Mouse (Mus musculus) erythroblast, embryonic 14.5 days (primary cell): Measurements from ENCODE around the gene Olfr221. TPM values are rescaled to one million over a fixed set of nuclear protein-coding genes. Genes with fewer than 3 reads are reported as not detected.

Source experiments
- H3K27me3 ChIP-seq: 2 replicates; pipeline ENCODE4 v1.6.1; 2012; ENCODE audit warnings: inconsistent platforms; ENCODE audit not compliant: control insufficient read depth
- H3K36me3 ChIP-seq: 2 replicates; pipeline ENCODE4 v1.6.1; 2012; ENCODE audit warnings: mild to moderate bottlenecking, inconsistent platforms; ENCODE audit not compliant: control insufficient read depth
- H3K4me1 ChIP-seq: 2 replicates; pipeline ENCODE4 v1.6.1; 2012; ENCODE audit warnings: inconsistent platforms; ENCODE audit not compliant: control insufficient read depth
- H3K4me3 ChIP-seq: replicated peaks from 2 replicates; pipeline ENCODE3; 2012; ENCODE audit warnings: moderate library complexity, mild to moderate bottlenecking, inconsistent platforms
- H3K9me3 ChIP-seq: 2 replicates; pipeline ENCODE4 v1.6.1; 2012; ENCODE audit warnings: low read length, inconsistent platforms, mixed read lengths; ENCODE audit not compliant: control insufficient read depth
- GATA1 ChIP-seq: IDR thresholded peaks from 2 replicates; pipeline ENCODE4 v1.6.1; 2012; ENCODE audit warnings: low read length, inconsistent platforms, mixed read lengths
- TAL1 ChIP-seq: IDR thresholded peaks from 3 replicates; pipeline ENCODE4 v1.6.1; 2012; ENCODE audit warnings: low read length, inconsistent platforms, mixed read lengths
- polyA plus RNA-seq: library from polyadenylated mRNA; stranded (reverse); fragments of >175 nt; gene quantifications from 2 replicates; pipeline ENCODE4 v1.2.3, GENCODE M21; 2012

The Olfr221 gene
- polyA plus RNA-seq, 1 experiment = not detected

- H3K27me3 ChIP-seq = no peaks in the 10 kb centered on the region
- TF ChIP-seq TAL1 = no peak
- TF ChIP-seq GATA1 = no peak
- H3K36me3 ChIP-seq = peaks cover 73% of the 10 kb centered on the region
- H3K9me3 ChIP-seq = no peaks in the 10 kb centered on the region
- peaks cover 19% of the 10 kb centered on the region for H3K4me1 ChIP-seq
- no peak overlapping the region for H3K4me3 ChIP-seq
These were observed 45.9 kb downstream of the Olfr221 start for GRCm38 (mm10) chr14:51996231-51996841.

DNA sequence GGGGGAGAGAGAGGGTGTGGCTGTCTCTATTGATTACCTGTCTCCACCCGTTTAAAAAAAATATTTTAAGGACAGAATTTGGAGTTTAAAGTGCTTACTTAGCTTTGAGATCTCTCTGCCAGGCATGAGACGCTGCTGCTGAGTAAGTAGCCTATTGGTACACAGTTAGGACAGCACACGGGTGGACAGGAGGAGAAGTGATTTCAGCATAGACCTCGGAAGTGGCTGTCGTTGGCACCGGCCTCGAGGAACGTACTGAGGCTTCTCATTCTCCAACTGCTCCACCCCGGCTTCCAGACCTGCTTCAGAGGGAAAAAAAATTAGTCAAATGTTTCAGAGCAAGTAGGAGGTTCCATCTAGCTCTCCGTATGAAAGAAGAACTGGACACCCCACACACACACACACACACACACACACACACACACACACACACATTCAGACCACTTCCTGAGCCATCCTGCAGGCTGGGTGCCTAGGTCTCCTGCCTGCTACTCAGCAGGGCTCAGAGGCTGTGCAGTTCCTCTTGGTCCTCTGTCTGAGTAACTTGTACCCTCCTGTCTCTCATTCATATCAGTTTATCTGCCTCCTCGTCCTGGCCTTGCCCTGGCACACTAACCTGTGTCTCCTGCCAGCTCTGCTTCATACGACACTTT lies 46.9 kb downstream of the Olfr221 start:
- TF ChIP-seq GATA1 (no peak), TAL1 (no peak)
- peaks cover 77% of the 10 kb centered on the region for H3K36me3 ChIP-seq
- no peaks in the 10 kb centered on the region for H3K27me3 ChIP-seq
- H3K4me3 ChIP-seq = no peak overlapping the region
- H3K4me1 ChIP-seq = peaks cover 19% of the 10 kb centered on the region
- no peaks in the 10 kb centered on the region for H3K9me3 ChIP-seq

- H3K4me3 ChIP-seq = no peak overlapping the region
These were observed 47.8 kb downstream of the Olfr221 start for GRCm38 (mm10) chr14:51994453-51994852.

GRCm38 (mm10) chr14:51989461-51989970 lies 52.7 kb downstream of the Olfr221 start:
- Histone ChIP-seq H3K36me3 (peaks cover 58% of the 10 kb centered on the region), H3K4me3 (no peak overlapping the region), H3K9me3 (no peaks in the 10 kb centered on the region), H3K27me3 (no peaks in the 10 kb centered on the region), H3K4me1 (peaks cover 51% of the 10 kb centered on the region)
- TF ChIP-seq GATA1 (no peak), TAL1 (no peak)

More at GRCm38 (mm10) chr14:51994453-51994852, 47.8 kb downstream of the Olfr221 start:
- TF ChIP-seq TAL1 (no peak), GATA1 (no peak)
- no peaks in the 10 kb centered on the region for H3K27me3 ChIP-seq
- H3K4me1 ChIP-seq = peaks cover 21% of the 10 kb centered on the region
- H3K36me3 ChIP-seq = peaks cover 78% of the 10 kb centered on the region
- H3K9me3 ChIP-seq = no peaks in the 10 kb centered on the region

DNA sequence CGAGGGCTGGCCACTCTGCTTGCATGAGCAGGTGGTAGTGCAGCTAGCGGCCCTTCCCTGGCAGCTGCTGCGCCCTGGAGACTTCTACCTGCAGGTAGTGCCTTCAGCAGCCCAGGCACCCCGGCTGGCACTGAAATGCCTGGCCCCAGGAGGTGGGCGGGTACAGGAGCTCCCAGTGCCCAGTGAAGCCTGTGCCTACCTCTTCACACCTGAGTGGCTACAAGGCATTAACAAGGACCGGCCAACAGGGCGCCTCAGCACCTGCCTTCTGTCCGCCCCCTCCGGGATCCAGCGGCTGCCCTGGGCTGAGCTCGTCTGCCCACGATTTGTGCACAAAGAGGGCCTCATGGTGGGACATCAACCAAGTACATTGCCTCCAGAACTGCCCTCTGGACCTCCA lies 53.5 kb downstream of the Olfr221 start:
- peaks cover 52% of the 10 kb centered on the region for H3K36me3 ChIP-seq
- H3K27me3 ChIP-seq = peaks cover 6% of the 10 kb centered on the region
- TF ChIP-seq TAL1 = no peak
- TF ChIP-seq GATA1 = no peak
- H3K4me3 ChIP-seq = no peak overlapping the region
- peaks cover 53% of the 10 kb centered on the region for H3K4me1 ChIP-seq
- H3K9me3 ChIP-seq = no peaks in the 10 kb centered on the region

- no peak for TF ChIP-seq GATA1
- no peak for TF ChIP-seq TAL1
- peaks cover 57% of the 10 kb centered on the region for H3K4me1 ChIP-seq
- H3K27me3 ChIP-seq = peaks cover 6% of the 10 kb centered on the region
- H3K36me3 ChIP-seq = peaks cover 45% of the 10 kb centered on the region
- H3K4me3 ChIP-seq = peak overlapping the region; percentile 10
- no peaks in the 10 kb centered on the region for H3K9me3 ChIP-seq
These were observed 55.1 kb downstream of the Olfr221 start for GRCm38 (mm10) chr14:51987177-51987576.

DNA sequence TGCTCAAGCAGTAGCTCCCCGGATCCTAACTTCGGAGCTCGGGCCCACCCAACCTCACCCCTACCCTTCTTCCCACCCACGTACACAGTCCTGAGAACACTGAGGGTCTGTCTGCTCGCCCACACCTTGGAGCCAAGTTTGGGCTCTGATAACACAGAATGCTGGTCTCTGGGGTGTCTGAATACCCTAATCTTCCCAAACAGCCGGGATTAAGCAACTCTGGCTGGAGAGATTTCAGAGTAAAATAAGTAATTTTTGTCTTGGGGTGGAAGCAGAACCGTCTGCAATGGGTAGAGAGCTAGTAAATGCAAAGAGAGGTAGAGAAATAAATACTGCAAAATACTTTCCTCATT lies 56.1 kb downstream of the Olfr221 start:
- no peaks in the 10 kb centered on the region for H3K9me3 ChIP-seq
- H3K27me3 ChIP-seq = peaks cover 6% of the 10 kb centered on the region
- H3K4me3 ChIP-seq = peak overlapping the region; percentile 75
- no peak for TF ChIP-seq TAL1
- TF ChIP-seq GATA1 = no peak
- H3K4me1 ChIP-seq = peaks cover 57% of the 10 kb centered on the region
- H3K36me3 ChIP-seq = peaks cover 34% of the 10 kb centered on the region

DNA sequence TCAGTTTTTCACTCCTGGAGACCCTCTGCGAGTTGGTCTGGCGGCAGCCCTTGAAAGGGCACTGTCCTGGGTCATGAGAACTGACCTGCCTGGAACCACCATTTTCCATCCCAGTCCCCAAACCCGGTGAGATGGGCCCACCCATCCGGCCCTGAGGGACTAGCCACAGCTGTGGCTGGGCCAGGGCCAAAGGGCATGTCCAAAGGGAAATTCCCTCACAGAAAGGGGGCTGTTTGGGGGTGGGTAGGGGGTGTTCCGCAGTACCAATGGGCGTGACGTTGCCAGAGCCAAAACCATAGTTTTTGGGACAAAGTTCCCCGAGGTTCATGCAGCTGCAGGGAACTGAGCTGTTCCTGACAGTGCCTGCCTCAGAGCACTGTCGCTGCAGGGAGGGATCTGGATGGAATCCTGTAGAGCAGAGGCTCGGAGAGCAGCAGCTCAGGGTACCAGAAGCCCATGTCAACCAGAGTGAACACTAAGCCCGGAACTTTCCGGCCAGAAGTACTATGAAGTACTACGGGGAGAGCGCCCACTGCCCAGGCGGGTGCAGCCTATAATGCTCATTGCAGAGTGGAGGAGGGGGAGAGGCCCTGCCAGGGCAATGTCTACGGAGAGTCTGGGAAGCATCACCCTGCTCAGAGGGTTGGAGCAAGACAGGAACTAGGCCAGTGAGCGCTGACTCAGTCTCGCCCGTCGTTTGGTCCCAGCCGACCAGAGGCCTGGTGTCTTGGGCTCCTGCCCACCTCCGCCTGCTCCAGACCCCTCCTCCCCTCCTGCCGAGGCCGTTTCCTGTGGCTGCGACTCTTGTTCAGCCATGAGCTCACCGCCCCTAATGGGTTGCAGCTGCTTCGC lies 56.7 kb downstream of the Olfr221 start:
- H3K4me1 ChIP-seq = peaks cover 57% of the 10 kb centered on the region
- H3K36me3 ChIP-seq = peaks cover 28% of the 10 kb centered on the region
- TF ChIP-seq GATA1 (no peak), TAL1 (no peak)
- H3K4me3 ChIP-seq = peak overlapping the region; percentile 75
- peaks cover 6% of the 10 kb centered on the region for H3K27me3 ChIP-seq
- no peaks in the 10 kb centered on the region for H3K9me3 ChIP-seq
